Mouse (Mus musculus) G1E (cell line): ENCODE data around the gene Syt11. TPM values are rescaled to one million over a fixed set of nuclear protein-coding genes. Genes with fewer than 3 reads are reported as not detected.
"Not testable (repeated sequence)": the region's sequence is repeated elsewhere in the genome, so short reads cannot be mapped to it uniquely, and the experiment has no call there.

Experiments
- ATAC-seq: 2 replicates; pipeline ENCODE4 v1.8.0; 2016; ENCODE audit warnings: mild to moderate bottlenecking; ENCODE audit not compliant: insufficient number of reproducible peaks, poor library complexity, low FRiP score, severe bottlenecking; ENCODE audit errors: extremely low read depth
- DNase-seq: peaks from one replicate; pipeline ENCODE4 v3.0.0; 2012; ENCODE audit warnings: low spot score
- H3K27me3 ChIP-seq: 2 replicates; pipeline ENCODE4 v1.6.1; 2012; ENCODE audit warnings: mild to moderate bottlenecking, low read length, inconsistent platforms; ENCODE audit not compliant: insufficient read depth
- H3K36me3 ChIP-seq: replicated peaks from 2 replicates; pipeline ENCODE3; 2012; ENCODE audit warnings: mild to moderate bottlenecking, inconsistent platforms
- H3K4me1 ChIP-seq: 2 replicates; pipeline ENCODE4 v1.6.1; 2012; ENCODE audit warnings: low read depth, low read length, inconsistent platforms, mixed read lengths; ENCODE audit not compliant: insufficient read depth
- H3K4me3 ChIP-seq: 2 replicates; pipeline ENCODE4 v1.5.1; 2012; ENCODE audit warnings: low read depth, mild to moderate bottlenecking, inconsistent platforms, low read length, moderate library complexity, mixed read lengths
- H3K9me3 ChIP-seq: replicated peaks from 2 replicates; pipeline ENCODE4 v1.6.1; 2012; ENCODE audit warnings: inconsistent platforms
- CTCF ChIP-seq: IDR thresholded peaks from 2 replicates; pipeline ENCODE4 v1.5.1; 2012; ENCODE audit warnings: low read depth, low read length, inconsistent platforms, mixed read lengths
- GATA1 ChIP-seq: IDR thresholded peaks from 2 replicates; pipeline ENCODE4 v1.6.1; 2012; ENCODE audit warnings: borderline replicate concordance, low read length, inconsistent platforms, mixed read lengths
- GATA2 ChIP-seq: IDR thresholded peaks from 2 replicates; pipeline ENCODE4 v1.6.1; 2012; ENCODE audit warnings: low read depth, low read length, inconsistent platforms, borderline replicate concordance
- POLR2AphosphoS5 ChIP-seq: IDR thresholded peaks from 2 replicates; pipeline ENCODE4 v1.6.1; 2012; ENCODE audit warnings: low read depth, low read length, inconsistent platforms; ENCODE audit not compliant: insufficient replicate concordance
- TAL1 ChIP-seq: conservative IDR thresholded peaks from 2 replicates; pipeline ENCODE4 v1.6.1; 2012; ENCODE audit warnings: low read depth, low read length, inconsistent platforms, mixed read lengths
- polyA plus RNA-seq: library from polyadenylated mRNA; stranded (reverse); fragments of >175 nt; gene quantifications from 2 replicates; pipeline ENCODE4 v1.2.3, GENCODE M21; 2012
- total RNA-seq, 2 experiments: library from RNA; stranded (forward) in 1 of 2; stranded (reverse) in 1 of 2; fragments of 200-1000 nt in 1 of 2; fragments of >200 nt in 1 of 2; fragmentation: Nextera tagmentation in 1 of 2; gene quantifications; 2 replicates each; pipeline ENCODE4 v1.2.3; 2014 to 2017

Gene Syt11
- total and polyA plus RNA-seq, 3 experiments = 0.11 to 3.1 (median 0.82) TPM

- H3K27me3 ChIP-seq = no peaks in the 10 kb centered on the region
- DNase-seq = no peak
- peaks cover 42% of the 10 kb centered on the region for H3K4me1 ChIP-seq
- no peak for ATAC-seq
- H3K4me3 ChIP-seq = no peak overlapping the region; the same call in 1 of the 2 replicates
- no peaks in the 10 kb centered on the region for H3K9me3 ChIP-seq
- H3K36me3 ChIP-seq = peaks cover 60% of the 10 kb centered on the region
- TF ChIP-seq TAL1 = no peak
- TF ChIP-seq GATA1 = no peak
- no peak for TF ChIP-seq POLR2AphosphoS5
- TF ChIP-seq CTCF = no peak
- no peak for TF ChIP-seq GATA2
These were observed 57.1 kb downstream of the Syt11 start for GRCm38 (mm10) chr3:88717831-88718230.

GRCm38 (mm10) chr3:88717198-88717798 lies 57.7 kb downstream of the Syt11 start:
- no peaks in the 10 kb centered on the region for H3K9me3 ChIP-seq
- no peaks in the 10 kb centered on the region for H3K27me3 ChIP-seq
- no peak for DNase-seq
- peaks cover 42% of the 10 kb centered on the region for H3K4me1 ChIP-seq
- peaks cover 64% of the 10 kb centered on the region for H3K36me3 ChIP-seq
- ATAC-seq = no peak
- peak overlapping the region; percentile 89 for H3K4me3 ChIP-seq
- TF ChIP-seq TAL1 (no peak), POLR2AphosphoS5 (no peak), GATA2 (no peak), GATA1 (no peak), CTCF (no peak)

- peaks cover 66% of the 10 kb centered on the region for H3K36me3 ChIP-seq
- H3K4me1 ChIP-seq = peaks cover 42% of the 10 kb centered on the region
These were observed 58.4 kb downstream of the Syt11 start, which contains the start of gene Rit1 for GRCm38 (mm10) chr3:88716399-88717197. Gene Rit1 (plus strand): TSS chr3:88716838.

GRCm38 (mm10) chr3:88715716-88716115 lies 59.2 kb downstream of the Syt11 start:
- not testable (repeated sequence) for H3K27me3 ChIP-seq, H3K4me3 ChIP-seq, H3K9me3 ChIP-seq, DNase-seq, ATAC-seq
- Histone ChIP-seq H3K36me3 (peaks cover 68% of the 10 kb centered on the region), H3K4me1 (peaks cover 42% of the 10 kb centered on the region)

More at GRCm38 (mm10) chr3:88716399-88717197, 58.4 kb downstream of the Syt11 start, which contains the start of gene Rit1:
- Histone ChIP-seq H3K9me3 (no peaks in the 10 kb centered on the region), H3K4me3 (peak within 1 kb of the TSS; percentile 89), H3K27me3 (no peaks in the 10 kb centered on the region)
- ATAC-seq = peak; percentile 81
- peak; percentile 70 for DNase-seq
- TF ChIP-seq CTCF (no peak), TAL1 (no peak), GATA2 (no peak), POLR2AphosphoS5 (no peak), GATA1 (no peak)

- TF ChIP-seq GATA1 (no peak), GATA2 (no peak), POLR2AphosphoS5 (no peak), TAL1 (no peak), CTCF (no peak)
- H3K36me3 ChIP-seq = peaks cover 69% of the 10 kb centered on the region
- no peaks in the 10 kb centered on the region for H3K9me3 ChIP-seq
- DNase-seq (no peak), ATAC-seq (no peak)
- peaks cover 42% of the 10 kb centered on the region for H3K4me1 ChIP-seq
- H3K4me3 ChIP-seq = no peak overlapping the region
- no peaks in the 10 kb centered on the region for H3K27me3 ChIP-seq
These were observed 60.2 kb downstream of the Syt11 start for GRCm38 (mm10) chr3:88714725-88715124.

- peaks cover 68% of the 10 kb centered on the region for H3K36me3 ChIP-seq
- no peak for DNase-seq
- no peak for ATAC-seq
These were observed 61.3 kb downstream of the Syt11 start for GRCm38 (mm10) chr3:88713709-88714108.

More at GRCm38 (mm10) chr3:88713709-88714108, 61.3 kb downstream of the Syt11 start:
- TF ChIP-seq POLR2AphosphoS5 = no peak
- no peak for TF ChIP-seq GATA2
- no peak for TF ChIP-seq TAL1
- TF ChIP-seq CTCF = no peak
- TF ChIP-seq GATA1 = no peak
- no peaks in the 10 kb centered on the region for H3K9me3 ChIP-seq
- H3K27me3 ChIP-seq = no peaks in the 10 kb centered on the region
- H3K4me3 ChIP-seq = no peak overlapping the region
- H3K4me1 ChIP-seq = peaks cover 34% of the 10 kb centered on the region
